In the genomic region with DNA sequence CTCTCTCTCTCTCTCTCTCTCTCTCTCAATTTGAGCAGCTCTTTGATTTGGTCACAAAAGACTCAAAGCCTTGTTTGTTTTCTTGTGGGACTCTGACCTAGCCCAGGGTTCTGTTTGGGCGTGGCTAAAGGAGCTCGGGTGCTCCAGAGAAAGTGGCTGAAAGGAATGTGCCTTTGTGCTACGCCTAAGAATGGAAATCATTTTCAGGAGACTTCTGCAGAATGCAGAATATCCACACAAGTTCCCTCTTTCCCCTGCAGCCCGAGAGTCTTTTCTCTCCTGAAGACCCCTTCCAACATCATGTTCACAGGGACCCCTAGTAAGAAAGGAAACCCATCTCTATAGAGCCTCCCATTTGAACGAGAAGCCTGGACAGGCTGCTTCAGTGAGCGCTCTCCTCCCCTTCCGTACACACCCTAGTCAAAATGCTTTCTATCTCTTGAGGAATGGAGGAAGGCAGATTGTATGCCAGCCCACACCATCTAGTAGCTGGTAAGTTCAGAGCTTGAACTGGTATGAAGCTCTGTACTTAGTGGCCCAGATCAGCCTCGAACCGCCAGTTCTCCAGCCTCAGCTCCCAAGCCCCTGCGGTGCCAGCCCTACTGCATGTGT, we compare ENCODE assay signal across 8 mouse cellular contexts. TPM values are rescaled to one million over a fixed set of nuclear protein-coding genes. Genes with fewer than 3 reads are reported as not detected.
DNase-seq lines count a peak whose midpoint lies in the region; ATAC-seq lines count a peak whose summit lies in the region.

No protein-coding gene starts in this region.

- intact Hi-C loops in heart, postnatal 36 days (cut with DNase I) = loop anchor here (5.0 kb wide), 1 partner anchor 65 kb away; no protein-coding TSS in a partner anchor

- no peaks in the 10 kb centered on the region for H3K27me3 ChIP-seq in limb, embryonic 11.5 days (ENCODE audit: control insufficient read depth, insufficient read depth, low read length)
- H3K27me3 ChIP-seq in neural tube, embryonic 13.5 days = no peaks in the 10 kb centered on the region

- DNase-seq in Muller cell, postnatal 12 days (ENCODE audit: inconsistent ontology term) = peak; percentile 84
- peak; percentile 62 for DNase-seq in embryo, embryonic 11 days
- peak; percentile 41 to 62 for DNase-seq in heart, postnatal 36 days
- peak; percentile 34 for DNase-seq in limb, embryonic 11.5 days (ENCODE audit: low spot score)
- DNase-seq in T-cell, adult 2 months (ENCODE audit: low spot score) = no peak
- no peak for DNase-seq in right cerebral cortex, postnatal 14 days
- DNase-seq in gastrocnemius, postnatal 10 days = no peak

- H3K27ac ChIP-seq in limb, embryonic 11.5 days (replicated peaks; ENCODE audit: low read depth, low read length) = peak overlapping the region; percentile 8
- peak overlapping the region; percentile 91 for H3K27ac ChIP-seq in neural tube, embryonic 13.5 days (replicated peaks)

- H3K4me3 ChIP-seq in limb, embryonic 11.5 days (ENCODE audit: low read depth, low read length) = peak overlapping the region; percentile 33
- peak overlapping the region; percentile 33 for H3K4me3 ChIP-seq in neural tube, embryonic 13.5 days

- H3K9ac ChIP-seq in limb, embryonic 11.5 days (ENCODE audit: low read length) = peak overlapping the region; percentile 1; the same call in 1 of the 2 replicates
- peak overlapping the region; percentile 60 for H3K9ac ChIP-seq in neural tube, embryonic 13.5 days

- 59% methylated on average over 10 of the region's 10 CpGs for WGBS in limb, embryonic 11.5 days
- WGBS in neural tube, embryonic 13.5 days = 34% methylated on average over 10 of the region's 10 CpGs

- H3K9me3 ChIP-seq in limb, embryonic 11.5 days (ENCODE audit: control insufficient read depth, low read length) = no peaks in the 10 kb centered on the region
- no peaks in the 10 kb centered on the region for H3K9me3 ChIP-seq in neural tube, embryonic 13.5 days

- ATAC-seq in limb, embryonic 11.5 days (ENCODE audit: insufficient number of reproducible peaks, low FRiP score, low TSS enrichment, low read depth) = no peak
- ATAC-seq in neural tube, embryonic 13.5 days (ENCODE audit: low read depth) = no peak

- peaks cover 12% of the 10 kb centered on the region for H3K4me1 ChIP-seq in limb, embryonic 11.5 days (ENCODE audit: control insufficient read depth, insufficient read depth, low read length)
- H3K4me1 ChIP-seq in neural tube, embryonic 13.5 days (replicated peaks) = peaks cover 40% of the 10 kb centered on the region

- peak overlapping the region; percentile 51 for H3K4me2 ChIP-seq in limb, embryonic 11.5 days (ENCODE audit: low read depth, severe bottlenecking)
- H3K4me2 ChIP-seq in neural tube, embryonic 13.5 days = peak overlapping the region; percentile 56

- no peaks in the 10 kb centered on the region for H3K36me3 ChIP-seq in limb, embryonic 11.5 days (ENCODE audit: control insufficient read depth, insufficient read depth, low read length)
- H3K36me3 ChIP-seq in neural tube, embryonic 13.5 days = peaks cover 9% of the 10 kb centered on the region

RNA-seq across cellular contexts. Expression of a gene that starts 39.6 kb away (rescaled TPM):
- 10 to 100 TPM; 89.1 to 93.7 TPM for total RNA-seq in heart, postnatal 36 days (2021)
- 153 and 159 TPM in 2 replicates for polyA plus RNA-seq in limb, embryonic 11.5 days (2014; fragmentation: Nextera tagmentation; extraction: Ambion mirVana)
- polyA plus RNA-seq in neural tube, embryonic 13.5 days (2015; fragmentation: Nextera tagmentation; extraction: Ambion mirVana) = 127 and 135 TPM in 2 replicates
- 10 to 100 TPM; 58.8 to 59.0 TPM for total RNA-seq in gastrocnemius, postnatal 10 days (2021)

Comparison
In these comparisons a context has a peak if more than half of its experiments do, and no peak if none do; other contexts are left out.
1. DNase-seq: peak in Muller cell, postnatal 12 days (single experiment), embryo, embryonic 11 days (single experiment), heart, postnatal 36 days (2 of 2) and limb, embryonic 11.5 days (single experiment); none in T-cell, adult 2 months (single experiment), right cerebral cortex, postnatal 14 days (single experiment) and gastrocnemius, postnatal 10 days (single experiment).